In genomic region chr11:63785965-63786364, GRCm38 (mm10) we compare ENCODE assay signal across 23 mouse cellular contexts.
DNase-seq lines count a peak whose midpoint lies in the region; ATAC-seq and TF ChIP-seq lines count a peak whose summit lies in the region.
"Had no signal": no experiment of that assay in that cellular context is flagged by ENCODE, and none has a peak within 500 bp of the region (broad histone marks: within the 10 kb centered on the region; RNA-seq: fewer than 3 reads in every experiment).

No protein-coding gene starts in this region.

- peaks cover 39% of the 10 kb centered on the region for H3K27me3 ChIP-seq in forebrain, embryonic 12.5 days
- peaks cover 16% of the 10 kb centered on the region; the same call in 1 of the 2 replicates for H3K27me3 ChIP-seq in forebrain, embryonic 13.5 days
- H3K27me3 ChIP-seq in kidney, embryonic 15.5 days = peaks cover 5% of the 10 kb centered on the region; the same call in 1 of the 2 replicates
- no peaks in the 10 kb centered on the region for H3K27me3 ChIP-seq in liver, adult 2 months (ENCODE audit: control insufficient read depth, insufficient read depth, low read length)
- H3K27me3 ChIP-seq in liver, postnatal 0 days (ENCODE audit: insufficient read depth, low read length) = no peaks in the 10 kb centered on the region
- H3K27me3 ChIP-seq in neural tube, embryonic 15.5 days (replicated peaks) = no peaks in the 10 kb centered on the region
- H3K27me3 ChIP-seq: CH12.LX; forebrain, embryonic 15.5 days had no signal

- no peak overlapping the region for H3K9ac ChIP-seq in forebrain, embryonic 12.5 days
- no peak overlapping the region for H3K9ac ChIP-seq in forebrain, embryonic 13.5 days
- H3K9ac ChIP-seq in kidney, embryonic 15.5 days = no peak overlapping the region
- H3K9ac ChIP-seq in liver, adult 2 months (ENCODE audit: low read depth, low read length) = no peak overlapping the region
- H3K9ac ChIP-seq in liver, postnatal 0 days (replicated peaks) = no peak overlapping the region
- H3K9ac ChIP-seq in neural tube, embryonic 15.5 days (replicated peaks) = no peak overlapping the region
- H3K9ac ChIP-seq: embryonic facial prominence, embryonic 12.5 days; forebrain, embryonic 15.5 days had no signal

- H3K36me3 ChIP-seq in forebrain, embryonic 12.5 days (replicated peaks) = no peaks in the 10 kb centered on the region
- H3K36me3 ChIP-seq in forebrain, embryonic 13.5 days (ENCODE audit: poor library complexity, severe bottlenecking) = no peaks in the 10 kb centered on the region
- no peaks in the 10 kb centered on the region for H3K36me3 ChIP-seq in kidney, embryonic 15.5 days
- no peaks in the 10 kb centered on the region for H3K36me3 ChIP-seq in liver, adult 2 months (ENCODE audit: control insufficient read depth, insufficient read depth, low read length)
- no peaks in the 10 kb centered on the region for H3K36me3 ChIP-seq in liver, postnatal 0 days (replicated peaks; ENCODE audit: insufficient read depth, low read length)
- H3K36me3 ChIP-seq in neural tube, embryonic 15.5 days = no peaks in the 10 kb centered on the region
- H3K36me3 ChIP-seq: embryonic facial prominence, embryonic 10.5 days; embryonic facial prominence, embryonic 12.5 days; forebrain, embryonic 15.5 days; G1E had no signal

- no peak for TF ChIP-seq CTCF in liver, adult 2 months (IDR thresholded peaks at IDR 0.05; ENCODE audit: low read depth, low read length)
- no peak for TF ChIP-seq CTCF in liver, postnatal 0 days (IDR thresholded peaks at IDR 0.05; ENCODE audit: low read depth)

- H3K27ac ChIP-seq in forebrain, embryonic 12.5 days = 0 out of 2 replicates have a peak overlapping the region, but pooled peaks have one; percentile 19
- H3K27ac ChIP-seq in forebrain, embryonic 13.5 days = no peak overlapping the region
- 0 out of 2 replicates have a peak overlapping the region, but pooled peaks have one; percentile 41 for H3K27ac ChIP-seq in kidney, embryonic 15.5 days
- H3K27ac ChIP-seq in liver, adult 2 months (replicated peaks; ENCODE audit: insufficient read depth, low read depth, low read length) = no peak overlapping the region
- H3K27ac ChIP-seq in liver, postnatal 0 days (ENCODE audit: low read depth) = no peak overlapping the region
- peak overlapping the region; percentile 54 for H3K27ac ChIP-seq in neural tube, embryonic 15.5 days (replicated peaks)
- H3K27ac ChIP-seq: embryonic facial prominence, embryonic 10.5 days; embryonic facial prominence, embryonic 12.5 days; forebrain, embryonic 15.5 days had no signal

- H3K9me3 ChIP-seq in forebrain, embryonic 12.5 days = no peaks in the 10 kb centered on the region
- H3K9me3 ChIP-seq in forebrain, embryonic 13.5 days (replicated peaks) = no peaks in the 10 kb centered on the region
- H3K9me3 ChIP-seq in kidney, embryonic 15.5 days (replicated peaks) = no peaks in the 10 kb centered on the region
- H3K9me3 ChIP-seq in liver, postnatal 0 days (ENCODE audit: low read length) = no peaks in the 10 kb centered on the region
- H3K9me3 ChIP-seq in neural tube, embryonic 15.5 days (replicated peaks) = no peaks in the 10 kb centered on the region
- H3K9me3 ChIP-seq: embryonic facial prominence, embryonic 10.5 days; embryonic facial prominence, embryonic 12.5 days; forebrain, embryonic 15.5 days had no signal

- peaks cover 13% of the 10 kb centered on the region for H3K4me1 ChIP-seq in forebrain, embryonic 12.5 days
- peaks cover 15% of the 10 kb centered on the region for H3K4me1 ChIP-seq in forebrain, embryonic 13.5 days
- H3K4me1 ChIP-seq in kidney, embryonic 15.5 days = peaks cover 27% of the 10 kb centered on the region
- no peaks in the 10 kb centered on the region for H3K4me1 ChIP-seq in liver, adult 2 months (ENCODE audit: control insufficient read depth, insufficient read depth, low read length)
- no peaks in the 10 kb centered on the region for H3K4me1 ChIP-seq in liver, postnatal 0 days (ENCODE audit: insufficient read depth)
- H3K4me1 ChIP-seq in neural tube, embryonic 15.5 days = peaks cover 10% of the 10 kb centered on the region

- H3K4me3 ChIP-seq in forebrain, embryonic 12.5 days (replicated peaks) = no peak overlapping the region
- H3K4me3 ChIP-seq in forebrain, embryonic 13.5 days = no peak overlapping the region
- H3K4me3 ChIP-seq in kidney, embryonic 15.5 days (replicated peaks) = no peak overlapping the region
- no peak overlapping the region for H3K4me3 ChIP-seq in liver, adult 2 months (ENCODE audit: insufficient read depth, low read depth, low read length)
- no peak overlapping the region for H3K4me3 ChIP-seq in liver, postnatal 0 days (ENCODE audit: low read depth, low read length)
- H3K4me3 ChIP-seq in neural tube, embryonic 15.5 days (replicated peaks) = no peak overlapping the region
- H3K4me3 ChIP-seq: embryonic facial prominence, embryonic 10.5 days; embryonic facial prominence, embryonic 12.5 days; forebrain, embryonic 15.5 days had no signal

- WGBS in forebrain, embryonic 12.5 days = 59% methylated on average over 4 of the region's 4 CpGs
- WGBS in forebrain, embryonic 13.5 days = 50% methylated on average over 4 of the region's 4 CpGs
- WGBS in kidney, embryonic 15.5 days = 53% methylated on average over 4 of the region's 4 CpGs
- WGBS in liver, adult 2 months = 71% methylated on average over 4 of the region's 4 CpGs
- 63% methylated on average over 4 of the region's 4 CpGs for WGBS in liver, postnatal 0 days (ENCODE audit: insufficient replicate concordance)
- 67% methylated on average over 4 of the region's 4 CpGs for WGBS in neural tube, embryonic 15.5 days

- no peak overlapping the region for H3K4me2 ChIP-seq in forebrain, embryonic 12.5 days
- H3K4me2 ChIP-seq in forebrain, embryonic 13.5 days = no peak overlapping the region
- no peak overlapping the region for H3K4me2 ChIP-seq in kidney, embryonic 15.5 days
- H3K4me2 ChIP-seq in liver, postnatal 0 days (ENCODE audit: low read depth, low read length) = no peak overlapping the region
- H3K4me2 ChIP-seq in neural tube, embryonic 15.5 days = no peak overlapping the region
- H3K4me2 ChIP-seq: embryonic facial prominence, embryonic 12.5 days; forebrain, embryonic 15.5 days had no signal

- no peak for TF ChIP-seq EP300 in liver, postnatal 0 days (IDR thresholded peaks at IDR 0.05; ENCODE audit: low read depth)

- no peaks in the 10 kb centered on the region for H3K79me2 ChIP-seq in liver, adult 2 months (ENCODE audit: control insufficient read depth, insufficient read depth, low read length)

- DNase-seq in kidney, adult 11 months = no peak
- peak; percentile 53 for DNase-seq in liver, adult 2 months (ENCODE audit: extremely low read depth, low read depth, low spot score)
- no peak for DNase-seq in liver, postnatal 0 days
- DNase-seq: adrenal gland, adult 8-10 months; adrenal gland, postnatal 14 days; adrenal gland, postnatal 36 days; B cell, adult 2 months; cerebellum, adult 11-12 months; cerebellum, adult 2 months; cerebellum, adult 9-10 months; cerebellum, postnatal 25 days had no signal

- no peak for TF ChIP-seq POLR2A in liver, adult 2 months (IDR thresholded peaks at IDR 0.05; ENCODE audit: extremely low read depth, insufficient read depth, low read length)

- ATAC-seq in forebrain, embryonic 12.5 days (ENCODE audit: low FRiP score) = no peak
- ATAC-seq in forebrain, embryonic 13.5 days = no peak
- no peak for ATAC-seq in kidney, embryonic 15.5 days (replicated peaks; ENCODE audit: low FRiP score)
- ATAC-seq in liver, postnatal 0 days = no peak
- ATAC-seq in neural tube, embryonic 15.5 days (ENCODE audit: low FRiP score) = no peak
- ATAC-seq: activated CD4-positive, CD25-positive, alpha-beta regulatory T cell, adult 4 months; CD4-positive, CD25-positive, alpha-beta regulatory T cell, adult 4 months; forebrain, embryonic 15.5 days; Patski had no signal

Comparison
In these comparisons a context has a peak if more than half of its experiments do, and no peak if none do; other contexts are left out.
1. H3K27ac ChIP-seq: peak in forebrain, embryonic 12.5 days (single experiment), kidney, embryonic 15.5 days (single experiment) and neural tube, embryonic 15.5 days (single experiment); none in forebrain, embryonic 13.5 days (single experiment), liver, adult 2 months (single experiment) and liver, postnatal 0 days (single experiment).